Mouse (Mus musculus) intestine, embryonic 16.5 days (tissue): ENCODE data around the gene Slc34a2. TPM values are rescaled to one million over a fixed set of nuclear protein-coding genes. Genes with fewer than 3 reads are reported as not detected.

Source experiments
- ATAC-seq: fragments of 200-750 bp; cut with Nextera tagmentation; 2 replicates; pipeline ENCODE4 v1.8.0; 2017; ENCODE audit warnings: moderate TSS enrichment, moderate library complexity
- H3K27ac ChIP-seq: fragments of 300-500 bp; sonication (generic); 2 replicates; pipeline ENCODE4 v1.5.1; 2014; ENCODE audit warnings: mild to moderate bottlenecking, low read length
- H3K27me3 ChIP-seq: fragments of 300-500 bp; sonication (generic); replicated peaks from 2 replicates; pipeline ENCODE4 v1.6.1; 2014; ENCODE audit warnings: low read length, control low read depth, mixed read lengths; ENCODE audit not compliant: control insufficient read depth, insufficient read depth
- H3K36me3 ChIP-seq: fragments of 300-500 bp; sonication (generic); 2 replicates; pipeline ENCODE4 v1.6.1; 2014; ENCODE audit warnings: low read length, control low read depth; ENCODE audit not compliant: control insufficient read depth, insufficient read depth
- H3K4me1 ChIP-seq: fragments of 300-500 bp; sonication (generic); 2 replicates; pipeline ENCODE4 v1.6.1; 2014; ENCODE audit warnings: low read length, control low read depth, mixed read lengths; ENCODE audit not compliant: control insufficient read depth, insufficient read depth
- H3K4me2 ChIP-seq: fragments of 300-500 bp; sonication (generic); 2 replicates; pipeline ENCODE4 v1.6.1; 2014; ENCODE audit warnings: low read depth, low read length, control low read depth
- H3K4me3 ChIP-seq: fragments of 300-500 bp; sonication (generic); 2 replicates; pipeline ENCODE4 v1.5.1; 2014; ENCODE audit warnings: mild to moderate bottlenecking, low read length
- H3K9ac ChIP-seq: fragments of 300-500 bp; sonication (generic); 2 replicates; pipeline ENCODE4 v1.6.1; 2014; ENCODE audit warnings: low read depth, low read length
- H3K9me3 ChIP-seq: fragments of 300-500 bp; sonication (generic); 2 replicates; pipeline ENCODE4 v1.6.1; 2016; ENCODE audit warnings: low read length, control low read depth; ENCODE audit not compliant: control insufficient read depth
- WGBS: fragments of 180-500 bp; shearing (Covaris S2); extraction: QIAGEN DNeasy Blood & Tissue Kit; methylation state at CpG from one replicate; pipeline ENCODE4 v1.1.7; 2014; 5-methylcytosine and 5-hydroxymethylcytosine counted together
- polyA plus RNA-seq: library from polyadenylated mRNA; unstranded; fragments of >200 nt; fragmentation: Nextera tagmentation; extraction: Ambion mirVana; gene quantifications from 2 replicates; pipeline ENCODE4 v1.2.1, GENCODE M21; 2015

Slc34a2 gene
- polyA plus RNA-seq, 1 experiment from 2014 or later = 29.5 TPM

- peak overlapping the region; percentile 46 for H3K9ac ChIP-seq
- no peaks in the 10 kb centered on the region for H3K9me3 ChIP-seq
- 55% methylated on average over 4 of the region's 4 CpGs for WGBS
- 0 out of 2 replicates have a peak, but pooled peaks cover 2% of the 10 kb centered on the region for H3K4me1 ChIP-seq
- H3K4me2 ChIP-seq = peak overlapping the region; percentile 49
- no peaks in the 10 kb centered on the region for H3K36me3 ChIP-seq
- peak overlapping the region; percentile 36 for H3K4me3 ChIP-seq
- 0 out of 2 replicates have a peak, but pooled peaks cover 10% of the 10 kb centered on the region for H3K27me3 ChIP-seq
- ATAC-seq = peak; percentile 36; the same call in 1 of the 2 replicates
- peak overlapping the region; percentile 0; the same call in 1 of the 2 replicates for H3K27ac ChIP-seq
Observed at GRCm38 (mm10) chr5:53048599-53048998, 10.7 kb downstream of the Slc34a2 start.

DNA sequence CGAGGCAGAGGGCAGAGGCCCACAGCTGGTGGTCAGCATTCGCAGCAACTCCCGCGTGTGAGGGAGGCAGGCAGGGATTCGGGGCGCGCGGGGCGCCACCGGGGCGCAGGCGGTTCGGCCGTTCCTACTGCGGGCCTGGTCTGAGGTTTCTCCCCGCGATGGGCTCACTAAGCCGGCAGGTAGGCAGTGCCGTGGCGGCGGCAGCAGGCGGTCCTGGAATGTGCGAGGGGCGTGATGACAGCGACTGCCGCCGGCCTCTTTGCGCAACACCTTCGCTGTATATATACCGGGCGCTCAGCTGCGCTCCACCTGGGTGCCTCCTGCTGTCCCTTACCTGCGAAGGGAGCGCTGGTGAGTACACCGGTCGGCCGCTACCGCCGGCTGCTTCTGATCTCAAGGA lies 11.2 kb downstream of the Slc34a2 start:
- Histone ChIP-seq H3K9me3 (no peaks in the 10 kb centered on the region), H3K4me3 (peak overlapping the region; percentile 36), H3K4me2 (peak overlapping the region; percentile 49), H3K27ac (peak overlapping the region; percentile 0; the same call in 1 of the 2 replicates), H3K27me3 (0 out of 2 replicates have a peak, but pooled peaks cover 10% of the 10 kb centered on the region), H3K9ac (peak overlapping the region; percentile 46), H3K36me3 (no peaks in the 10 kb centered on the region), H3K4me1 (0 out of 2 replicates have a peak, but pooled peaks cover 2% of the 10 kb centered on the region)
- peak; percentile 88 for ATAC-seq
- 1% methylated on average over 39 of the region's 39 CpGs for WGBS

GRCm38 (mm10) chr5:53050963-53051362 lies 13.1 kb downstream of the Slc34a2 start:
- ATAC-seq = no peak
- no peaks in the 10 kb centered on the region for H3K36me3 ChIP-seq
- peak overlapping the region; percentile 38 for H3K4me2 ChIP-seq
- H3K9me3 ChIP-seq = no peaks in the 10 kb centered on the region
- H3K4me1 ChIP-seq = 0 out of 2 replicates have a peak, but pooled peaks cover 2% of the 10 kb centered on the region
- 0 out of 2 replicates have a peak, but pooled peaks cover 10% of the 10 kb centered on the region for H3K27me3 ChIP-seq
- H3K9ac ChIP-seq = no peak overlapping the region
- peak overlapping the region; percentile 17; the same call in 1 of the 2 replicates for H3K4me3 ChIP-seq
- H3K27ac ChIP-seq = no peak overlapping the region
- WGBS = 52% methylated on average over 1 of the region's 1 CpGs

DNA sequence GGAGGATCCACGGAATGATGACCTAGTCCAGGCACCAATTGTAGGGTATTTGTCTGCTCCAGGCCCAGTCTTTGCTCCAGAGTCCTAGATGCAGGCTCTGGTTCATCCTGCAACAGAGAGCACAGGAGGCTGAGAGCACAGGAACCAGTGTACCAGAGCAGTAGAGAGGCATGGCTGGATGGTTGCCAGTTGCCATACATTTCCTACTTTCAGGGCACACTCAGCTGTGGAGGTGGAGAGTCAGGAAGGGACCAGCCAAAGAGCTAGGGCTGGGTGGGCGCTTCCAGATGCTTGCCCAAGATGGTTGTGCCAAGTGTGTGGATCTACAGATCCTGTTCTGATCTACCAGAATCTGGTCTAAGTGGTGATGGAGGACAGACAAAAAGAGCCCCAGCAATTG lies 15.4 kb downstream of the Slc34a2 start:
- WGBS = 83% methylated on average over 2 of the region's 2 CpGs
- H3K9me3 ChIP-seq = no peaks in the 10 kb centered on the region
- H3K27ac ChIP-seq = no peak overlapping the region
- H3K27me3 ChIP-seq = 0 out of 2 replicates have a peak, but pooled peaks cover 10% of the 10 kb centered on the region
- no peak overlapping the region for H3K4me2 ChIP-seq
- no peak overlapping the region for H3K9ac ChIP-seq
- 0 out of 2 replicates have a peak, but pooled peaks cover 2% of the 10 kb centered on the region for H3K4me1 ChIP-seq
- H3K36me3 ChIP-seq = no peaks in the 10 kb centered on the region
- H3K4me3 ChIP-seq = no peak overlapping the region
- no peak for ATAC-seq

DNA sequence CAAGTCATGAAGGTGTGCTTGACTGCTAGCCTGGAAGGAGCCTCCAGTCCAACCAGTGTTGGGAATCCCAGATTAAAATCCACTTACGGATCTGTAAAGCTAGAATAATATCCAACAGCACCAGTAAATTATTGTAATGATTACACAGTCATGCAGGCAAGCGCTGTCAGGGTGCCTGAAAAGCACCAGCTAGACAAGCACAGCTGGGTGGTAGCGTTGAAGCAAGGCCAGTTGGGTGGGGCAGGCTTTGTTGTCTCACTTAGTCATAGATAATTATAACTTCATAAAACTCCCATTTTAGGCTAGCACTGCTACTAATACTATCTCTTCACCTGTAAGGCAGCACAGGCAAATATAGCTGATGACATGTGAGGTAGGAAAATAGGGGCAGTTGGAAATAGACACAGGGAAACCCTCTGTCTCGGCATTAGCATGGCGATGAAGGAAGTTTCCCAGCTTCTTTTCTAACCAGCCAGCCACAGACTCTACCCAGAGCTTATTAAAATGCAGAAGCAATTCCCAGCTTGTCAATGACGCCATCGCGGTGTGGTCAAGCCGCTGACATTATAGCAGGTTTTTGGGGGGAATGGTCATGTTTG lies 23.8 kb downstream of the Slc34a2 start:
- H3K27me3 ChIP-seq = no peaks in the 10 kb centered on the region
- no peak overlapping the region for H3K9ac ChIP-seq
- H3K4me2 ChIP-seq = no peak overlapping the region
- no peak overlapping the region for H3K4me3 ChIP-seq
- H3K9me3 ChIP-seq = no peaks in the 10 kb centered on the region
- 81% methylated on average over 9 of the region's 9 CpGs for WGBS
- H3K27ac ChIP-seq = no peak overlapping the region
- H3K4me1 ChIP-seq = no peaks in the 10 kb centered on the region
- H3K36me3 ChIP-seq = 0 out of 2 replicates have a peak, but pooled peaks cover 4% of the 10 kb centered on the region
- 0 out of 2 replicates have a peak, but pooled peaks have one; percentile 37 for ATAC-seq

DNA sequence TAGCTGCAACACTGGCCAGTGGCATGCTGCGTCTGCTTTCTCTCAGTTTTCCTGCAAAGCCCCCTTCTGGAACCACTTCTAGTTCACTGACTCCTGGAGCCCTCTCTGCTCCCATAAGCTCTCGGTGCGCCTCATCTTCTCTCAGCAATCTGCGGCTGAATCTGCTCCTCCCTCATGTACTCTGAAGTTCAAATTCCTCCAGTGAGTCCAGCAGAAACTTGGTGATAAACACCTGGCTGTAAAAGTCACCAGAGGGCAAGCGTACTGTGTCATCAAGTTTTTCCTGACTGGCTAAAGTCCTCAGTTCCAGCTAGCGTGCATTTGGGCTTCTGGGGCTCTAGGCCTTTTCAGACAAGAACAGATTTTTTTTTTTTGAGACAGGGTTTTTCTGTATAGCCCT lies 36.7 kb downstream of the Slc34a2 start:
- peak overlapping the region; percentile 76 for H3K27ac ChIP-seq
- 34% methylated on average over 6 of the region's 6 CpGs for WGBS
- ATAC-seq = peak; percentile 49

DNA sequence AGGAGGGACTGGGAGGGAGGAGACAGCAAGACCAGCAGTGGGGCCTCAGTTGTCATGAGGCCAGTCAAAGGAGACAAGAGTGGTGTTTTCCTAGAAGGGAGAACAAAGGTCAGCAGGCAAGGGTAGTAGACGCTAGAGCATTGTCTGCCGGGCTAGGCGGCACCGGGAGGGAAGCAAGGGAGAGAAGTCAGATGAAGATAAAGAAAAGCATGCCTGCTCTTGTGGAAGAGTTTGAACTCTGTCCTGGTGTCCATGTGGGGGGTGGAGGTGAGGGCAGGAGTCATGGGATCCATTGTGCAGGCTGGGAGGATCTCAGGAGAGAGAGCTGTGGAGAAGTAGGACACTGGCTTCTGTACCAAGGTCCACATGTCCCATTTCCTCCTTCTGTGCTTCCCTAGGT lies 40.6 kb downstream of the Slc34a2 start:
- 45% methylated on average over 4 of the region's 4 CpGs for WGBS
- Histone ChIP-seq H3K4me2 (no peak overlapping the region), H3K9me3 (no peaks in the 10 kb centered on the region), H3K27me3 (no peaks in the 10 kb centered on the region), H3K36me3 (no peaks in the 10 kb centered on the region), H3K4me3 (no peak overlapping the region), H3K4me1 (peaks cover 10% of the 10 kb centered on the region; the same call in 1 of the 2 replicates), H3K27ac (peak overlapping the region; percentile 96), H3K9ac (no peak overlapping the region)
- ATAC-seq = peak; percentile 90

More for the DNA sequence above, 36.7 kb downstream of the Slc34a2 start:
- H3K4me1 ChIP-seq = peaks cover 10% of the 10 kb centered on the region; the same call in 1 of the 2 replicates
- no peaks in the 10 kb centered on the region for H3K9me3 ChIP-seq
- no peak overlapping the region for H3K4me3 ChIP-seq
- no peaks in the 10 kb centered on the region for H3K27me3 ChIP-seq
- H3K9ac ChIP-seq = no peak overlapping the region
- H3K36me3 ChIP-seq = no peaks in the 10 kb centered on the region
- H3K4me2 ChIP-seq = no peak overlapping the region

DNA sequence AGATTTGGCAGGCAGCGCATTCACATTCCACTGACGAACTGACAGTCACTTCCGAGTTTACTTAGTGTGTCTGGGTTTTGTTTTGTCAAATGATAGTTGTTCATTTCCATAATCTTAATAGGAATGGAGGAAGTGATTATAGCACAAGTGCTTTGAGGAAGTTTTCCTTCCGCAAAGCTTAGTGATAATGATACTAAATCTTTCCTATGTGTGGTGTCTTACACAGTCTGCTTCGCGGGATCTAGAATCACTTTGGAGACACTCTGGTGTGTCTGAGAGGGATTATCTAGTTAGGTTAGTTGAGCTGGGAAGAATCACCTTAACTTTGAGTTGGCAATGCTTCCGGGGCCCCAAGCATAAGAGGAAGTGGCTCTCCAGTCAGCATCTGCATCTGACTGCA lies 49.6 kb downstream of the Slc34a2 start:
- Histone ChIP-seq H3K36me3 (no peaks in the 10 kb centered on the region), H3K9me3 (no peaks in the 10 kb centered on the region), H3K4me3 (no peak overlapping the region), H3K27me3 (no peaks in the 10 kb centered on the region), H3K9ac (no peak overlapping the region), H3K27ac (no peak overlapping the region), H3K4me1 (no peaks in the 10 kb centered on the region), H3K4me2 (no peak overlapping the region)
- 84% methylated on average over 7 of the region's 7 CpGs for WGBS
- no peak for ATAC-seq

- H3K27ac ChIP-seq = no peak overlapping the region
- H3K4me3 ChIP-seq = no peak overlapping the region
- H3K4me1 ChIP-seq = no peaks in the 10 kb centered on the region
- no peaks in the 10 kb centered on the region for H3K27me3 ChIP-seq
- ATAC-seq = no peak
- H3K4me2 ChIP-seq = no peak overlapping the region
- H3K36me3 ChIP-seq = no peaks in the 10 kb centered on the region
- H3K9me3 ChIP-seq = no peaks in the 10 kb centered on the region
- 69% methylated on average over 3 of the region's 3 CpGs for WGBS
- no peak overlapping the region for H3K9ac ChIP-seq
Observed at GRCm38 (mm10) chr5:53091331-53091730, 53.5 kb downstream of the Slc34a2 start.
